Mouse (Mus musculus): ENCODE results near the gene Afap1. TPM values are rescaled to one million over a fixed set of nuclear protein-coding genes. Genes with fewer than 3 reads are reported as not detected.

Afap1 gene
- 10 to 100 TPM; 13.7 to 17.3 TPM for polyA plus RNA-seq (2017; shearing (Covaris generic))

DNA sequence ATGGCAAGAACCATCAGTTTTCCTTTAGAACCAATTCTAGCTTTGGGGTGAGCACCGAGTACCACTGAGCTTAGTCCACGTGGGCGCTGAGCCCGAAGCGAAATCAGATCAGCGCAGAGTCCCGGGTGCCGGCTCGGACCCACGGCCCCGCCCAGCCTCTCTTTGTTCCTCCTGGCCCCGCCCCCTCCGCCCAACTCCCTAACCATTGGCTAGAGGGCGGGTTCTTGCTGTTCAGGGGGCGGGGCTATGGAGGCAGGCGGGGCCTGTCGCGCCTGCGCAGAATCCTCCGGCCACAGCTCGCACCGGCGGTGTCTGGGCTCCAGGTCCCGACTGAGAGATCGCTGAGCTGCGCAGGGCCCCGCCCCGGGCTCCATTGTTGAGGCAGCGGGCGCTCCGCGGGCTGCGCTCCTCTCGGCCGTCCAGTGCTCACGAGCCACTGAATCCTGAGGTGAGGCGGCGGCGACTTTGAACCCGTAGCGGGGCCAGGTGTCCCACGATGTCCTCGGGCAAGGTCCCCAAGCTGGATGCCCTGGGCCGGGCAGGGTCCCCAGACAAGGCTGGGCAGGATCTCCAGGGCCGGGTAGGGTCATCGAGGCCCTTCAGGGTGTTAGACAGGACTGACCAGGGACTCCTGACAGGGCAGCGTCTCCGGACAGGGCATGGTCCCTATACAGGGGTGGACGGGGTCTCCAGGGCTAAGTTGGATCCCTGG, at the start of gene Afap1:
Gene Afap1 (plus strand): TSS at position 227 of the 712 bp plus-strand sequence.
- peak; percentile 94 for ATAC-seq

DNA sequence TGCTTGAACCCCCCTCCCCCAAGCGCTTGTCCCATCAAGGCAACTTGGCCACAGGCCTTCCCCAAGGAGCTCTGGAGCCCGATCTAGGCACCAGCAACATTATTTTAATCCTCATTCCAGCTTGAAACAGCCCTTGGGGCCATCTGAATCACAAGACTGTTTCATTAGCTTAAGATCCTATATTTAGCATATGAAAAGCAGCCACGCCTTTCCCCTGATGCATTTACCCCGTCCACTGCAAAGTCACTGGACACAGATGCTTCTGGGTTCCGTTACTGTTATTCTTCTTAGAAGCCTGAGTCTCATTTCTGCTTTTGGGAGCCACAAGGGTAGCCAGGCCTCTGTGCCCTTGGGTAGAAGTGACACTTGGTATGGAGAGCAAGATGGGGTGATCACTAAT, 41.6 kb upstream of the Afap1 start:
- ATAC-seq = no peak

DNA sequence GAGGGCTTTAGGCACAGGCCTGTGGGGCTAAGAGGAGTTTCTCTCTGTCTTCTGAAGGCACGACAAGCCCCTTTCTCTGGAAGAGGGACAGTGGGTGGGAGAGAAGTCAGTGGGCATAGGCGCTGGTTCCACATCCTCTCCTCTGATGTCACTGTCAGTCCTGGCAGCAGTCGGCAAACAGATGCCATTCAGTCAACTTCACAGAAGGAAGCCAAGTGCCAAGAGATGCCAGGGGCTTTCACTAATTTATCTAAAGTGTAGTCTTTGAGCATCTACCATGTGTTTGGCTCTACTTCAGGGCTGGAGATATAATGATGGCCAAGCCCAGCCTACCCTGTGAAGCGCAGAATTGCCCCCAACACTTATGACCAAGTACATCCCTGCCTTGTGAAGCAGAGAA, 39.7 kb upstream of the Afap1 start:
- ATAC-seq = no peak

DNA sequence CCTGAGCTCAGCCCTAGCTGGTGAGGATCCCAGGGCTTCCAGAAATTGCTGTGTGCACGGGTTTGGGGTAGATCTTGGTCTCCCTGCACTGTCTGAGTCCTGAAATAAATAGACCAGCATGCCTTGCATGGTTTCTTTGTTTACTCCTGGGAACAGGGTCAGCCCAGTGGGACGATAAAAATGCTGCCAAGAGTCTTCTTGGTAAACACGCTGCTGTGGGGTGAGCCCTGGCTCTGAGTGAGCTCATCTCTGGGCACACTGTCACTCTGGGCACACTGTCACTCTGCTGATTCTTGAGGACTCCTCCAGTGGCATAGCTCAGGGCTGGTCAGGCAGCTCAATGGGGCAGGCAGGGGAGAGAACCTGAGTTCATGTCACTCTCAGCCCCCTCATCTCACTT, 36.9 kb upstream of the Afap1 start:
- ATAC-seq = no peak

DNA sequence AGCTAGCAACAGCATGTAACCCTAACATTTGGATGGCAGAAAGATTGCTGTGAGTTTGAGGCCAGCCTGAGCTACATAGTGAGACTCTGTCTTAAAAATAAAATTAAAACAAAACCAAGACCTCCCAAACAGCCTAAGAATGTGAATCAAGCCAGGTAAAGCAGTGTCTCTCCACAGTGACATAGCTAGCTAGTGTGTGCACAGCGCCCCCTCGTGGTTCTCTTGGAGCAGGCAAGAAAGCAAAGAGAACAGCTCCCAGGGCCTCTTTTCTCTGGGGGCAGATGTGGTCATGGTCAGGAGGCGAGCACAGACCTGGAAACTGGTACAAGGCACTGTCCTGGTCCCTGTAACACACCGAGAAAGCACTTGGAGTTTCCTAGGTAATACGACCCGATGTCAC, 35.0 kb upstream of the Afap1 start:
- ATAC-seq = no peak

DNA sequence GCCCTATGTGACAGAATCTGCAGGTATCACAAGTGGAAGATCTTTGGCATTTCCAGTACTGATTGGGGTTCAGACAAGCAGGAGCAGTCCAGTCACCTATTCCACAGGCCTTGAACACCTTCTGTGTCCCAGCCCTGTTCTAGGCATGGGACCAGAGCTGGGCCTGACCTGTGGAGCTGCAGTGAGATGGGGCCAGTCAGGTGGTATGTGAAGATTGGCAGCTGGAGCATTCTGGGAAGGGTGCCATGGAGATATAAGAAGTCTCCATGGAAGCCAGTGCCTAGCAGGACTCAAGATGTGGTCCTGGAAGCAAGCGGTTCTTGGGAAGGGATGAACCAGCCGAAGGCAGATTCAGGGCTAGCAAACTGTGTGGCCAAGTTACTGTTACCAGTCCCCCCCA, 31.7 kb upstream of the Afap1 start:
- no peak for ATAC-seq

DNA sequence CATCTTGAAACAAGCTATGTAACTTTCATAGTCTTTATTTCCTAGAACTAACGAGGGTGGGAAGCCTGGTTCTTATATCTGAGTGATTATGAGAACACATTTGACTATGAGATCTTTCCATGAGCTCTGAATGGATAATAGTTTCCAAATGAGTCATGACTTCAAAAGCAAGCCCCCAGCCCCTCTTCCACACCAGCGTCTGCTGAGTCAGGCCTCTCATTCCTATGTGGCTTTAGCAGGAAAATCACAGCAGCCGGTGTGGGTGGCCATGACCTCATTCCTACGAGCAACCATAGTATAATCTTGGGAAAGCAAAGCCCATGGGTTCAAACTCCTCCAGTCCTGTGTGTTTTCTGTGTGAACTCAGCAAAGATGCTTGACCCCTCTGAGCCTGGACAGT, 23.1 kb upstream of the Afap1 start:
- no peak for ATAC-seq

DNA sequence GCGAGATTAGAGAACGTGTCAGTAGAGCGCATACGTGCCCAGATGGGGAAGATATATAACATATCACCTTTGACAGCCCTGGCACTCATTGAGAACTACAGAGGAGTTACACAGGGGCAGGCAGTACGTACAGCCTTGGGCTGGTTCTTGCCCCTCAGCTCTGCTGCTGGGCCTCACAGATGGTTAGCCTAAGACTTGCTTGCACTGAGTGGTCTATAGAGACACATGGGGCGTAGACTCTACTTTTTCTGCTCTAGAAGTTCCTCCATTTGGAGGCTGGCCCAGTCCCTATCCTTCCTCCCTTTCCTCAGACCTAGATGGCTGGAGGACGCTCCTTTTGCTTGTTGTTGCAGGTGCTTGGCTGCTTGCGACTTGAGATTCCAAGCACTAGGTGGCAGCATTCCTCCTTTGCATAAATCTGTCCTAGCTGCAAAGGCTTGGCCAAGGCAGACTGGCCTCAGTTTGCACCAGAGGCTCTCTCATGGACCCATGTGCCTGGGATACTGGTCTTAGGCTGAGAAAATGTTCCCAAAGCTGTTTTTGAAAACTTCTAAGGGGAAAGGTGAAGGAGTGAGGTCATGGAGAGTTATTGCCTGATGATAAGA, 22.6 kb upstream of the Afap1 start:
- peak; percentile 65 for ATAC-seq

DNA sequence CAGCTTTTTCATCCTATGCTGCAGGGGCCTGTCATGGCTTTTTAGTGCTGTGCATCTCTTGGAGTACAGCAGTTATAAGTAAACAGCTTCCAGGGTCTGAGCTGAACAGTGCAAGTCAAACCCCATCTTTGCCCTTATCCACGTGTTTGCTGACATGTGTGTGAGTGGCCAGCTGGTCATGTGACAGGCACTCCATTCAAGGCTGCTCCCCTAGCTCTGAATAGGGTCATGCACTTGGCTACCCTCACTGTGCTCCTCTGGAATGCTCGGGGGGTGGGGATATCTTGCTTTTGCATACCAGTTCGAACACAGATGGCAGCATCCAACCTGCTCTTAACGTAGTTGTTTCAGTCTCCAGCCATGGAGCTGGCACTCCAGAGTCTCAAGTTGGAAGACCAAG, 19.7 kb upstream of the Afap1 start:
- ATAC-seq = no peak

DNA sequence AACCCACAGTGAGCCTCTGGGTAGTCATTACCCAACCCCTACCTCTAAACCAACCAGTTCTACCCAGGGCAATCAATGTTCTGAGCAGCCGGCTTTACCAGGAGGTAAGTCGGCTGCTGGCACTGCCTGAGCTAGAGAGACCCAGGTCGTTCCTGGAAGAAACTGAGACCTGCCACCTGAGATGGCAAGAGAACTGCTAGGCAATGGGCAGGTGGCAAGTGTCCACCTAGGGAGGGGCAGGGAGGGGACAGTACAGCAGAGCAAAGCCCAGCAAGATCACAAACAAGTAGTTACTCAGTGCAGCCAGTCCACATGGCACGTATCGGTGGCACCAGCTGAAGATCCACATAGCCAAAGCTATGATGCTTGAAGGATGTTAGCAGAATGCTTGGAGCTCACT, 16.9 kb upstream of the Afap1 start:
- ATAC-seq = no peak

DNA sequence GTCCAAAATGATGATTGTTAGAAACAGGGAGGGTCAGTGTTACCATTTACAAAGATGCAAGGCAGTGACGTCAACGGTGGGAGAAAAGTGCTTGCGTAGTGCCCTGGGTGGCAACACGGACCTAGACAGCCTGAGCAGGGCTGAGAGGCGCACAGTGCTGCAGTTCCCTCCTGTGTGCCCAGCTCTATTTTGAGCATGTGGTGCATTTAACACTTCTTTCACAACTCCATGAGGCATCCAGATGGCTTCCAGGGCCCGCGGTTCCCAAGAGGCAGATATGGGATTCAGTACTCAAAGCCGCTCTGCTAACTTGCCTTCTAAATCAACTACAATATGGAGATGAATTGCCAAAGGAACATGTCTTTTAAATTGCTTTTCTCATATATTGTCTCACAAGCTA, 13.9 kb upstream of the Afap1 start:
- no peak for ATAC-seq

DNA sequence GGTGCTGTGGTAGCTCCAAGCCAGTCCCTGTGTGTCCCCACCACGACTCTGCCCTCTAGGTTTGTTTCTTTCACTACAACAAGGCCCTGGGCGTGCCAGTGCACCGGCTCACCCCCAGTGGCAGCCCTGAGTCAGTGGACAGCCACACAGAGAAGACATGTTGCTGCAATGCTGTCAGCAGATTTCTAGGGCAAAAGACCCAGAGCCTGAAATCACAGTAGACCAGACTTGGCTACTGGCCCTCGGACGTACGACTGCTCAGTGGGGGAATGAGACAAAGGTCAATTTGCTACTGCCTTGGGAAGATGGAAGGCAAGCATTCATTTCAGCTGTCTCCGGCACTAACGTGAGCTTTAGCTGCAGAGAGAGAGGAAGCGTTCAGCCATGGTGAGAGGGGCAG, 10.7 kb upstream of the Afap1 start:
- ATAC-seq = no peak

DNA sequence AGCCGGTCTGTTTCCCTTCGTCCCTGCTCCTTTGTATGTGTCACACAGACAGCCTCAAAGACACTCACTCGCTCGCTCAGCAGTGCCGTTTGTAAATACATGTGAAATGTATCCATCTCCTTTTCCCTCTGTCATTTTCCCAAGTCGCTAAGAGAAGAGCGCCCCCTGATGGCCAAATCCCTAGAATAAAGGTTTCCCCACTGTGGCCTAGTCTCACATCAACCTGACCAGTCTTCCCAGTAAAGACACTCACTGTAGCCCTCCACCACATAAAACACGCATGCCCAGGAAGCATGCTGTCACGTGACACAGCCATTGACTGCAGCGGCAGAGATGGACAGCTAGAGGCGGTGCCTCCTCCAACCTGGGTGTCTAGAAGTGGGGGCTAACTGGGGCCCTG, 8.9 kb upstream of the Afap1 start:
- peak; percentile 34 for ATAC-seq

DNA sequence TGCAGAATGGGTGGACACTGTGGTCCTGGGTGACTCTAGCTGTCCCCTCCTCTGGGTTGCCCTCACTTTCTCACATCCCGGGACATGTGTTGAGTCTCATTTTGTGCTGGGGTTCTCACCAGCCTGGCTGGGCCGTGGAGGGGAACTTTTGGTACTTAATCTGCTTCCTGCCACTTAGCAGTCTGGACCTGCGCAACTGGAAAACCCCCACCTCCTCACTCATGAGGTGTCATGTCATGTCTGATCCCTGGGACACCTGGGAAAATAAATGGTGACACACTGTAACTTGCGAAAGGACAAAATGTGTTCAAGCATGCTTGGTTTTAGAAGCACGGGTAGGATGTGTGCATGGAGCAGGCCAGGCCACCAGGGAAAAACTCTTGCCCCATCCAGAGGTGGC, 8.4 kb upstream of the Afap1 start:
- peak; percentile 79 for ATAC-seq

DNA sequence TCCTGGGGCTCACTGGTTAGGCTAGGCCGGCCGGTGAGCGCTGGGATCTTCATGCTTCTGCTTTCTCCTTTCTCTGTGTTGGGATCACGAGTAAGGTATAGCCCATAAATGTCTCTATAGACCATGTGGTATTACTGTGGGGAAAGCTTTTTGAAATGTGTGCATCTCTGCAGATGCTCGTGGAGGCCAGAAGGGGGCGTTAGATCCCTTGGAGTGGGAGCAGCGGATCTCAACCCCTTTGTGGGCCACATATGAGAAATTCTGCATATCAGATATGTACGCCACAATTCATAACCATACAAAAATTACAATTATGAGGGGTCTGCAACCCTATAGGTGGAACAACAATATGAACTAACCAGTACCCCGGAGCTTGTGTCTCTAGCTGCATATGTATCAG, 4.2 kb upstream of the Afap1 start:
- ATAC-seq = no peak

DNA sequence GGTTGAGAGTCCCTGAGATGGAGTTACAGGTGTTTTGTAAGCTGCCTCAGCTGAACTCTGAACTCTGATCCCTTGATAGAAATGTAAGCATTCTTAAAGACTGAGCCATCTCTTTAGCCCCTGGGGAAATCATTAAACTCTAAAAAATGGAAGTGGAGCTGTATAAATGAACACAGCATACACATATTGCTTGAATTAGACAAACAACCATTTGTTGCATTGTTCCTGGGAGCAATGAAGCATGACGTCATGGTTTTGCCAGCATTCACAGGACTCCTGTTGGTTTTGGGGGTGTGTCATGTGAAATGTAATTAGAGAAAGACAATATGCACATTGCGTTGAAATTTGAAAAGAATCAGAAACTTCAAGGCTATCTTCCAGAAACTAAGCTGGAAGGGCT, 3.5 kb upstream of the Afap1 start:
- no peak for ATAC-seq

DNA sequence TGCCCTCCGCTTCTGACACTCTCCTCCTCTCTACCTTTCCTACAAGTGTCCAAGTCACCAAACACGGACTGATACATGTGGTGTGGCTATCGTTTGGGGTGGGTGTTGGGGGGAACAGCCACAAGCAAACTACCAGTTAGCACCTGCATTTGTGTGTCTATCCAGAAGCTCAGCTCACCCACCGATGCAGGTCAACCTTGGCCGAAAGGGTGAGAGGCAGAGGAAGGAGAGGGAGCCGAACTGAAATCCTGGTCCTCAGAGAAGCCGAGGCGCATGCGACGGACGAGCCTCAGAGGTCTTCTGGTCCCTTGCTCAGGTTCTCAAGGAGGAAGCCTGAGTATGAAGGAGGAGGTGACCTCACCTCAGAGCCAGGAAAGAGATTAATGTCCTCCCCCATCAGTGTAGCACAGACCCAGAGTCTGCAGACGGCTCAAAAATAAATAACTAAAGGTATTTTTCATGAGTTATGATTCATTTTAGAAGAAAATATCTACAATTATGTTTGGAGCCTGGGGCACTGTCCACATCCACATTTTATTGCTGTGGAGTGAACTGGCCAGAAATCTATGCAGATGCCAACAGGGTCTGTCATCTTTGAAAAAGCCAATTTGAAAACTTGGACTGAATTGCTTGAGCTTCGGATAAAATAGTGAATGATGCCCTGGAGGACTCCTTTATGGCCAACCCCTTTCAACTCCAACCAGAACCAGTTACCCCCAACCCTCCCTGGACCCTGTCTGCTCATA, 2.0 kb upstream of the Afap1 start:
- no peak for ATAC-seq

DNA sequence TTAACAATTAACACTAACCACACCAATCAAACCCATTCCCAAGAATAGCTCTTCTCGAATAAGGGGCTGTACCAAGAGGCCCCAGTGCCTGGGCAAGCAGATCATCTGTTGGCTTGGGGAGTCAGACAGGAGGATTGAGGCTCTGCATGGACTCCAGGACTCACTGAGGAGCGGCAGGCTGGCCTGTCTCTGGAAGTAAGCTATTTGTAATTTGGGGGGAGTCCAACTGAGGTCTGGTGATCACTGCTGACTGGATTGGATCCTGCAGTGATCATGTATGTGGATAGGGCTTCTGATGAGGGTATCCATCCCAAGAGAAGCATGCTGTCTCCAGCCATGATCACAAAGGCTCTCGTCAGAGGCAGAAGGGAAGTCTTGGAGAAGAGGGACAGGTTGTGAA, 756 bp upstream of the Afap1 start:
- ATAC-seq = no peak

DNA sequence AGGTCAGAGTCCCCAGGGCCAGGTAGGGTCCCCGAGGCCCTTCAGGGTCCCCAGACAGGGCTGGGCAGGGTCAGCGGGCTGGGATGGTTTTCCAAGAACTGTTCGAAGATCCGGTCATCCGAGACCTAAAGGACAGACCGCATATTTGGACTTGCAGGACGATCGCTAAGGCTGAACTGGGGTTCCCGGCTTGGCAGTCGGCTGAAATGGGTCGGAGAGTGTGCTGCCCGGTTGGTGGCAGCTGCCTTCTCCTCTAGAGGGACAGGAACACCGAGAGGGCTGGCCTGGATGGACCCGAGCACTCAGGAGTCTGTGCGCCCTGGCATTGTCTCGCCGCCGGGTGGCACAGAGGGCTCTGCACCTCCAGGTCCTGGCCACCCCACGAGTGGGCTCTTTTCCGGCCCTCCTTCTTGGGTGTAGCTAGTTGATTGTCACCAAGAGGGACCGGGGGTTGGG, 714 bp downstream of the Afap1 start:
- ATAC-seq = peak; percentile 11

DNA sequence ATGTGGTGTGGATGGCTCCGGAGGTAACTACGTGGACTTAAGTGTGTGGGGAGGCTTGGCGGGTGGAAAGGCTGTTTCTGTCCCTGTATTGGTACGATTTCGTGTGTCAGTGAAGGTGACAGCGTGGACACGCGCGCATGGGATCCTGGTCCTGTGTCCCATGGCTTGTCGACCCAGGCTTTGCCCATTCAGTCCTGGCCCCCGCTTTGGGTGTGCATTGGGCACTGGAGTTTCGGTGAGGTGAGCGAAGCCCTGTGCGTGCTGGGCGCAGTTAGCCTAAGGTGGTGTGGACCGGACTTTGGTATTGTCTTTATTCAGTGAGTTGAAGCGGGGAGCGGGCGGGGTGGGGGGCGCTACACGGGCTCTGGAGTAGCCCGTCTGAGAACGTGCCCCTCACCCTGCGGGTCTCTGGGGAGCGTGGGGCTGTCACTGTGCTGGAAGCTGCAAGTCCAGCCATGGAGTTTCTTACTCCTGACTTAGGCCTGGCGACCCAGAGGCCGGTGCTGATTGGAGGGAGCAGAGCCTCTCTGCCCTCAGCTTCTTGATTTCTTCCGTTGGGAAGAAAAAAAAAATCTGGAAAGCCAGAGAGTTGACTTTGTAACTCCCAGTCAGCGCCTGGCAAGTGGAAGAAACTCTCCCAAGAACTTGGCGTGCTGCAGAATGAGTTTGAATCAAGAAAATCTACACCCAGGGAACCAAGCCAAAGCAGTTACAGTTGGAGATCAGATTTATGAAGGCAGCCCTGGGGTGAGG, 1.4 kb downstream of the Afap1 start:
- no peak for ATAC-seq

DNA sequence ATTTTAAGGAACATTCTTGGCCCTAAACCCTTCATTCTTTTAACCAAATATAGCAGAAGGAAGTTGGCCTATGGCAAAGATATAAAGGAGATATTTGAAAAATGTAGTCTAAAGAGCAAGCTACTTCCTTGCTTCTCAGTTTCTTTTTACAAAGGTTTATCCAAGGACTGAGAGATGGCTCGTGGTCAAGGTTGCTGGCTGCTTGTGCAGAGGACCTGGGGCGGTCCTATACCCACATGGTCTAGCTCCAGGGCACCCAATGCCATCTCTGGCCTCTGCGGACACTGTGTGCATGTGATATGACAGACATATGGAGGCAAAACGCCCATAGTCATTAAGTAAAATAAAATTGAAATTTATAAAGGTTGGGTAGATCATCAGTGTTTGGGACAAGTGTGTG, 2.8 kb downstream of the Afap1 start:
- ATAC-seq = no peak

DNA sequence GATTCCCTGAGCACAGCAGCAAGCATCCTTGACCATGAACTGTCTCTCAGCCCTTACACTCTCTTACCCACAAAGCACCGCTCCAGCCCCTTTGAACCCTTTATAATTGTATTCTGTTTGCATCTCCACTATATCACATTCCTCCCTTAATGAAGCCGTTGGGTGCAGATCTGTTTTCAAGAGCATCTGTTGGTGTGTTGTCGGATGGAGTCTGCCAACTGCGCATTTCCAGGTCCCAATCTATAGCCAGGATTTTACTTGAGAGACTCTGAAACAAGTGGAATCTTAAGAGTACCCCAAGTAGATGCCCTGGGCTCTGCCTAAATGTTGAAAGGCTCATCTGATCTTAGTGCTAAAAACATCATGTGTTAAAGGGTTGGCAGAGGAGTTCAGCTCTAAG, 3.4 kb downstream of the Afap1 start:
- no peak for ATAC-seq

DNA sequence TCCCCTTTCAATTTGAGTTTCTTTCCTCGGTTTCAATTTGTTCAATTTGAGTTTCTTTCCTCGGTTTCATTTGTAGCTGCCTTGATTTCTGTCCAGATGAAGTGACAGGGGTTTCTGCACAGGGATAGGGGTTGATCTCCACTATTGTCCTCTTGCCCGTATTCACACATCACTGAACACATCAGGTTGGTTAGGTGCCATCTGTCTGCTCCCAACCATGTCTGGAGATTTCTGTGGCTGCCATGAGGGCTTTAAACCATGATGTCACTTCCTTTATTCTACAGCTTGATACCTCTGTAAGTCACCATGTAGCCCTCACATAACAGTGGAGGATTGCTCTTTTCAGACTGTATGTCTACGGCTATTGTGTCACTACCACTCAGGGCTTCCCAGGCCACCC, 4.0 kb downstream of the Afap1 start:
- no peak for ATAC-seq
